In the genomic region with DNA sequence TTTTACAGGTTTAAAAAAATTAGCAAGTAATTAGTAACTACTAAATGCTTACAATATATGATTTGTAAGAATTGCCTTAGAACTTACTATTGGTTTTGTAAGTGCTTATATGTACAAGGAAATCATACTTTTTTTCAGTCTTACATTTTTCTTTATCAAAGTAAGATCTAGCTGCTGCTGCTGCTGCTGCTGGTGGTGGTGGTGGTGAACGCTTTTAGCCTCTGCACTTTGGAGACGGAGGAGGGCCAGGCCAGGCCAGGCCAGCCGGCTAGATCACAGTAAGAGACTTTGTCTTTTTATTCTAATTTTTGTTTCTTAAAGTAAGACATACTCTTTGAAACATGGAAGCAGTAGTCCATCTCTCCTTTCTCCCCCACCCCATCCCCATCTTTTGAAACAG, we compare ENCODE assay signal across 8 mouse cellular contexts. TPM values are rescaled to one million over a fixed set of nuclear protein-coding genes. Genes with fewer than 3 reads are reported as not detected.
A peak's percentile ranks its signal among the peaks of the same experiment; 100 is the strongest.
DNase-seq lines count a peak whose midpoint lies in the region; ATAC-seq and TF ChIP-seq lines count a peak whose summit lies in the region.

No protein-coding gene starts in this region.

- no peaks in the 10 kb centered on the region for H3K9me3 ChIP-seq in forebrain, embryonic 10.5 days
- H3K9me3 ChIP-seq in forebrain, embryonic 11.5 days (ENCODE audit: control insufficient read depth, low read length): no peaks in the 10 kb centered on the region
- H3K9me3 ChIP-seq in lung, postnatal 0 days (ENCODE audit: low read length): no peaks in the 10 kb centered on the region
- no peaks in the 10 kb centered on the region for H3K9me3 ChIP-seq in liver, embryonic 13.5 days (replicated peaks)
- H3K9me3 ChIP-seq in stomach, postnatal 0 days (ENCODE audit: control insufficient read depth, low read length): no peaks in the 10 kb centered on the region

- H3K9ac ChIP-seq in forebrain, embryonic 11.5 days (ENCODE audit: low read length): no peak overlapping the region
- no peak overlapping the region for H3K9ac ChIP-seq in lung, postnatal 0 days (replicated peaks; ENCODE audit: low read depth)
- H3K9ac ChIP-seq in liver, embryonic 13.5 days: peak overlapping the region; percentile 24; the same call in 1 of the 2 replicates
- no peak overlapping the region for H3K9ac ChIP-seq in stomach, postnatal 0 days (ENCODE audit: low read length)

- no peak overlapping the region for H3K27ac ChIP-seq in forebrain, embryonic 10.5 days
- no peak overlapping the region for H3K27ac ChIP-seq in forebrain, embryonic 11.5 days (ENCODE audit: low read depth, low read length)
- H3K27ac ChIP-seq in lung, postnatal 0 days (ENCODE audit: low read length): 0 out of 2 replicates have a peak overlapping the region, but pooled peaks have one; percentile 43
- no peak overlapping the region for H3K27ac ChIP-seq in liver, embryonic 13.5 days
- H3K27ac ChIP-seq in stomach, postnatal 0 days (replicated peaks): no peak overlapping the region

- peaks cover 18% of the 10 kb centered on the region for H3K4me1 ChIP-seq in forebrain, embryonic 10.5 days
- no peaks in the 10 kb centered on the region for H3K4me1 ChIP-seq in forebrain, embryonic 11.5 days (replicated peaks; ENCODE audit: control insufficient read depth, insufficient read depth, low read length)
- H3K4me1 ChIP-seq in lung, postnatal 0 days (ENCODE audit: insufficient read depth, low read depth, low read length): peaks cover 4% of the 10 kb centered on the region; the same call in 1 of the 2 replicates
- peaks cover 37% of the 10 kb centered on the region for H3K4me1 ChIP-seq in liver, embryonic 13.5 days (replicated peaks)
- peaks cover 2% of the 10 kb centered on the region; the same call in 1 of the 2 replicates for H3K4me1 ChIP-seq in stomach, postnatal 0 days (replicated peaks; ENCODE audit: control insufficient read depth, insufficient read depth)

- peak overlapping the region; percentile 95 for H3K4me3 ChIP-seq in forebrain, embryonic 10.5 days
- no peak overlapping the region for H3K4me3 ChIP-seq in forebrain, embryonic 11.5 days (ENCODE audit: low read depth, low read length)
- H3K4me3 ChIP-seq in lung, postnatal 0 days (ENCODE audit: low read depth, low read length): peak overlapping the region; percentile 5; the same call in 1 of the 2 replicates
- H3K4me3 ChIP-seq in liver, embryonic 13.5 days (replicated peaks): peak overlapping the region; percentile 33
- H3K4me3 ChIP-seq in stomach, postnatal 0 days (ENCODE audit: low read depth, low read length): no peak overlapping the region

- DNase-seq in forebrain, embryonic 10.5 days (ENCODE audit: extremely low spot score, low spot score): no peak
- no peak for DNase-seq in forebrain, embryonic 11.5 days (ENCODE audit: low spot score)
- no peak for DNase-seq in lung, postnatal 0 days (ENCODE audit: low spot score)
- DNase-seq in lung, postnatal 4 days: no peak
- DNase-seq in liver, embryonic 13.5 days: no peak
- no peak for DNase-seq in stomach, postnatal 0 days (ENCODE audit: low spot score)
- DNase-seq in thymus, postnatal 25 days: no peak
- no peak for DNase-seq in cerebellum, adult 18-20 months

- no peak overlapping the region for H3K4me2 ChIP-seq in forebrain, embryonic 11.5 days (ENCODE audit: low read depth, low read length, severe bottlenecking)
- H3K4me2 ChIP-seq in lung, postnatal 0 days (replicated peaks; ENCODE audit: low read depth, low read length): peak overlapping the region; percentile 41
- peak overlapping the region; percentile 56 for H3K4me2 ChIP-seq in liver, embryonic 13.5 days
- H3K4me2 ChIP-seq in stomach, postnatal 0 days (replicated peaks; ENCODE audit: low read depth): peak overlapping the region; percentile 34; the same call in 1 of the 2 replicates

- WGBS in forebrain, embryonic 10.5 days: 92% methylated on average over 3 of the region's 3 CpGs
- WGBS in forebrain, embryonic 11.5 days: 67% methylated on average over 3 of the region's 3 CpGs
- 48% methylated on average over 3 of the region's 3 CpGs for WGBS in lung, postnatal 0 days
- WGBS in liver, embryonic 13.5 days (ENCODE audit: insufficient replicate concordance): 45% methylated on average over 3 of the region's 3 CpGs
- WGBS in stomach, postnatal 0 days: 39% methylated on average over 3 of the region's 3 CpGs

- no peaks in the 10 kb centered on the region for H3K27me3 ChIP-seq in forebrain, embryonic 10.5 days (ENCODE audit: poor library complexity, severe bottlenecking)
- H3K27me3 ChIP-seq in forebrain, embryonic 11.5 days (ENCODE audit: control insufficient read depth, insufficient read depth, low read length): no peaks in the 10 kb centered on the region
- H3K27me3 ChIP-seq in lung, postnatal 0 days (replicated peaks; ENCODE audit: insufficient read depth, low read length): no peaks in the 10 kb centered on the region
- no peaks in the 10 kb centered on the region for H3K27me3 ChIP-seq in liver, embryonic 13.5 days
- no peaks in the 10 kb centered on the region for H3K27me3 ChIP-seq in stomach, postnatal 0 days (ENCODE audit: control insufficient read depth, insufficient read depth, low read length)

- peaks cover 15% of the 10 kb centered on the region for H3K36me3 ChIP-seq in forebrain, embryonic 10.5 days (replicated peaks)
- H3K36me3 ChIP-seq in forebrain, embryonic 11.5 days (ENCODE audit: control insufficient read depth, insufficient read depth, low read length): no peaks in the 10 kb centered on the region
- H3K36me3 ChIP-seq in lung, postnatal 0 days (ENCODE audit: insufficient read depth, low read length): 0 out of 2 replicates have a peak, but pooled peaks cover 3% of the 10 kb centered on the region
- 0 out of 2 replicates have a peak, but pooled peaks cover 4% of the 10 kb centered on the region for H3K36me3 ChIP-seq in liver, embryonic 13.5 days
- no peaks in the 10 kb centered on the region for H3K36me3 ChIP-seq in stomach, postnatal 0 days (ENCODE audit: control insufficient read depth, insufficient read depth, low read length)

- TF ChIP-seq CTCF in lung, postnatal 0 days (IDR thresholded peaks at IDR 0.05): no peak
- no peak for TF ChIP-seq CTCF in stomach, postnatal 0 days (IDR thresholded peaks at IDR 0.05; ENCODE audit: low read depth)

- no peak for ATAC-seq in forebrain, embryonic 11.5 days (replicated peaks; ENCODE audit: low FRiP score)
- no peak for ATAC-seq in lung, postnatal 0 days
- no peak for ATAC-seq in liver, embryonic 13.5 days (ENCODE audit: low read depth)
- no peak for ATAC-seq in stomach, postnatal 0 days (ENCODE audit: low FRiP score, low TSS enrichment)

- no peak for TF ChIP-seq EP300 in lung, postnatal 0 days (IDR thresholded peaks at IDR 0.05)
- TF ChIP-seq EP300 in stomach, postnatal 0 days (optimal IDR thresholded peaks at IDR 0.05): no peak

RNA-seq across cellular contexts. Expression of gene Cab39, which starts 2.0 kb away (rescaled TPM):
- 34.0 TPM in 2 replicates for polyA plus RNA-seq in forebrain, embryonic 10.5 days (2016; fragmentation: Nextera tagmentation; extraction: Ambion mirVana)
- 59.7 and 62.3 TPM in 2 replicates for polyA plus RNA-seq in forebrain, embryonic 11.5 days (2014; fragmentation: Nextera tagmentation; extraction: Ambion mirVana)
- 37.3 and 37.7 TPM in 2 replicates for polyA plus RNA-seq in lung, postnatal 0 days (2015; fragmentation: Nextera tagmentation; extraction: Ambion mirVana)
- 11.4 and 13.4 TPM in 2 replicates for polyA plus RNA-seq in liver, embryonic 13.5 days (2015; fragmentation: Nextera tagmentation; extraction: Ambion mirVana)
- polyA plus RNA-seq in stomach, postnatal 0 days (2015; fragmentation: Nextera tagmentation; extraction: Ambion mirVana): 29.0 and 33.3 TPM in 2 replicates

RNA-seq across cellular contexts. Expression of gene A630001G21Rik, which starts 16.8 kb away (rescaled TPM):
- 0.51 and 0.65 TPM in 2 replicates for polyA plus RNA-seq in forebrain, embryonic 10.5 days (2016; fragmentation: Nextera tagmentation; extraction: Ambion mirVana)
- 1.0 and 1.3 TPM in 2 replicates for polyA plus RNA-seq in forebrain, embryonic 11.5 days (2014; fragmentation: Nextera tagmentation; extraction: Ambion mirVana)
- 1.5 and 1.8 TPM in 2 replicates for polyA plus RNA-seq in lung, postnatal 0 days (2015; fragmentation: Nextera tagmentation; extraction: Ambion mirVana)
- polyA plus RNA-seq in liver, embryonic 13.5 days (2015; fragmentation: Nextera tagmentation; extraction: Ambion mirVana): 2.6 and 2.7 TPM in 2 replicates
- polyA plus RNA-seq in stomach, postnatal 0 days (2015; fragmentation: Nextera tagmentation; extraction: Ambion mirVana): 0.50 and 0.72 TPM in 2 replicates

Comparison
In these comparisons a context has a peak if more than half of its experiments do, and no peak if none do; other contexts are left out.
1. H3K4me3 ChIP-seq: peak in forebrain, embryonic 10.5 days (single experiment), lung, postnatal 0 days (single experiment) and liver, embryonic 13.5 days (single experiment); none in forebrain, embryonic 11.5 days (single experiment) and stomach, postnatal 0 days (single experiment).